Mouse (Mus musculus): ENCODE measurements at regions not wholly inside any gene's neighbourhood (a gene's known extent, or its start where the extent isn't known, plus 50 kb on each side); places are given as distances from the start of the nearest gene placed in this dataset.

DNA sequence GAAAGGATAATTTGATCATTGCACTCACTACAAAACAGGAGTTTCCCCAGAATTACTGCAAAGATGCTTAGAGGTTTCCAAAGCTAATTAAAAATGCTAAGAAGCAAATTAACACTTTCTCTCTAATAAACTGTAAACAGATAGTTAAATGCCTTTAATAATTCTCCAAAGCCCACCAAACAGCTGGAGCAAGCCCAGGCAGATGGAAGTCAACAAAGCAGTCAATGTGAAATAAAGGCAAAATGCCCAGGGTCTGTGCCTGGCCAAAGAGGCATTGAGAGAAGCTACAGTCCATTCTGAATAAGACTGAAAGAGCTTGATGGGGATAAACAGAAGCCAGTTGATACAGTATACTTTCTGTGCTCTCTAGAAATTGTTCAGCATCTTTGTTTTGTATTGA, 215.6 kb upstream of the Lrfn5 start:
- Histone ChIP-seq H3K4me2 (replicated peaks; ENCODE audit: low read depth, low read length) (no peak overlapping the region), H3K27ac (ENCODE audit: low read length) (no peak overlapping the region), H3K4me3 (ENCODE audit: low read length) (no peak overlapping the region), H3K4me1 (ENCODE audit: insufficient read depth, low read length) (no peaks in the 10 kb centered on the region), H3K9ac (replicated peaks; ENCODE audit: low read length) (no peak overlapping the region), H3K9me3 (ENCODE audit: low read length) (no peaks in the 10 kb centered on the region), H3K27me3 (ENCODE audit: insufficient read depth, low read length) (no peaks in the 10 kb centered on the region), H3K36me3 (ENCODE audit: insufficient read depth, low read length) (no peaks in the 10 kb centered on the region)
- no peak for ATAC-seq (ENCODE audit: low FRiP score, low TSS enrichment)

DNA sequence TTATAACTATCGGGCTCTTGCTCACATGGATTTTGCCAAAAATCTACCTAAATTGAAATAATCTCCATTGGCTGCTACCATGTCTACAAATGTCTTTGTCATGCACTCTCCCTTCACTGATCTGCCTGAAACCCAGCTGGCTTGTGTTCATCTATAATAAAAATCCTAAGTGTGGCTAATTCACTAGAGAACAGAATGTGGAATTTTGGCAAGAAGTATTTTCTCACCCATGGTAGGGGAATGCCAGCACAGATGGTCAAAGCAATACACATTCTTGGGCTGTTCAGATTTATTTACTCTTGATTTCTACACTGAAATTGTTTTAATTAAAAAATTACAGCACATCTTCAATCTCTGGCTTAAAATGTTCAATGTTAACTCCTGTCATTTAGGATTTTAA, 200.8 kb upstream of the Lrfn5 start:
- H3K9me3 ChIP-seq (ENCODE audit: low read length) = no peaks in the 10 kb centered on the region
- WGBS = 94% methylated on average over 1 of the region's 1 CpGs
- no peak overlapping the region for H3K9ac ChIP-seq (replicated peaks; ENCODE audit: low read length)
- ATAC-seq (ENCODE audit: low FRiP score, low TSS enrichment) = no peak
- no peaks in the 10 kb centered on the region for H3K4me1 ChIP-seq (ENCODE audit: insufficient read depth, low read length)
- H3K4me2 ChIP-seq (replicated peaks; ENCODE audit: low read depth, low read length) = no peak overlapping the region
- no peak overlapping the region for H3K27ac ChIP-seq (ENCODE audit: low read length)
- no peaks in the 10 kb centered on the region for H3K36me3 ChIP-seq (ENCODE audit: insufficient read depth, low read length)
- no peaks in the 10 kb centered on the region for H3K27me3 ChIP-seq (ENCODE audit: insufficient read depth, low read length)
- no peak overlapping the region for H3K4me3 ChIP-seq (ENCODE audit: low read length)

DNA sequence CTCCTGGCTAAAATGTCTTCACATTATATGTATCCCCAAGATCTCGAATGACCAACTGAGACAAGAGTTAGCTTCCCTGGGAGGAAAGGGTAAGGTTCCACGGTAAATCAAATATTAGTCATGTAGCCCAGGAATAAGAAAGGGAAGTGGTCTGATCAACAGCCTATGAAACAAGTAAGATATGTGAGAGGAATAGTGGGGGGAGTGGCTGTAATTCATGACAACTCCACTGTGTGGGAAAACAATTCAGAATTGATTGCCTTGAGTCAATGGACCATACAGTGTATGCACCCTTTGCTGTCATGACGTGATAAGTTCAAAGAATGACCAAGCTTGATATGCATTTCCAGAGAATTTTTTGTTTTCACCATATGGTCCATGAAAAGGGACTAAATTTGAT, 190.8 kb upstream of the Lrfn5 start:
- Histone ChIP-seq H3K9ac (replicated peaks; ENCODE audit: low read length) (no peak overlapping the region), H3K27me3 (ENCODE audit: insufficient read depth, low read length) (no peaks in the 10 kb centered on the region), H3K4me1 (ENCODE audit: insufficient read depth, low read length) (no peaks in the 10 kb centered on the region), H3K27ac (ENCODE audit: low read length) (no peak overlapping the region), H3K4me3 (ENCODE audit: low read length) (no peak overlapping the region), H3K36me3 (ENCODE audit: insufficient read depth, low read length) (no peaks in the 10 kb centered on the region), H3K9me3 (ENCODE audit: low read length) (no peaks in the 10 kb centered on the region), H3K4me2 (replicated peaks; ENCODE audit: low read depth, low read length) (no peak overlapping the region)
- ATAC-seq (ENCODE audit: low FRiP score, low TSS enrichment) = peak; percentile 87
- 21% methylated on average over 3 of the region's 3 CpGs for WGBS

Measured in kidney, embryonic 16.5 days (tissue).